Mouse (Mus musculus): ENCODE measurements at regions not wholly inside any gene's neighbourhood (a gene's known extent, or its start where the extent isn't known, plus 50 kb on each side); places are given as distances from the start of the nearest gene placed in this dataset.
A peak's percentile ranks its signal among the peaks of the same experiment; 100 is the strongest.

- Histone ChIP-seq H3K27me3 (replicated peaks; ENCODE audit: control insufficient read depth, insufficient read depth, low read length) (peaks cover 14% of the 10 kb centered on the region), H3K9me3 (ENCODE audit: control insufficient read depth, low read length) (peaks cover 6% of the 10 kb centered on the region; the same call in 1 of the 2 replicates), H3K4me3 (ENCODE audit: low read depth, low read length) (no peak overlapping the region), H3K4me1 (ENCODE audit: control insufficient read depth, insufficient read depth, low read length) (0 out of 2 replicates have a peak, but pooled peaks cover 3% of the 10 kb centered on the region), H3K4me2 (ENCODE audit: low read depth, low read length) (no peak overlapping the region), H3K9ac (ENCODE audit: low read depth, low read length) (no peak overlapping the region), H3K27ac (replicated peaks; ENCODE audit: low read depth, low read length) (no peak overlapping the region), H3K36me3 (ENCODE audit: control insufficient read depth, insufficient read depth, low read length) (no peaks in the 10 kb centered on the region)
- 85% methylated on average over 3 of the region's 3 CpGs for WGBS
- DNase-seq (ENCODE audit: low spot score) (no peak), ATAC-seq (ENCODE audit: low read depth) (no peak)
Observed at GRCm38 (mm10) chr4:45593435-45593991, 61.2 kb upstream of the Shb start.

- no peak overlapping the region for H3K9ac ChIP-seq (ENCODE audit: low read depth, low read length)
- ATAC-seq (ENCODE audit: low read depth) (no peak), DNase-seq (ENCODE audit: low spot score) (no peak)
- H3K4me2 ChIP-seq (ENCODE audit: low read depth, low read length), result no peak overlapping the region
- H3K27me3 ChIP-seq (replicated peaks; ENCODE audit: control insufficient read depth, insufficient read depth, low read length), result peaks cover 14% of the 10 kb centered on the region
- no peaks in the 10 kb centered on the region for H3K36me3 ChIP-seq (ENCODE audit: control insufficient read depth, insufficient read depth, low read length)
- H3K4me3 ChIP-seq (ENCODE audit: low read depth, low read length), result no peak overlapping the region
- no peak overlapping the region for H3K27ac ChIP-seq (replicated peaks; ENCODE audit: low read depth, low read length)
- peaks cover 6% of the 10 kb centered on the region; the same call in 1 of the 2 replicates for H3K9me3 ChIP-seq (ENCODE audit: control insufficient read depth, low read length)
- WGBS, result 85% methylated on average over 2 of the region's 2 CpGs
- 0 out of 2 replicates have a peak, but pooled peaks cover 3% of the 10 kb centered on the region for H3K4me1 ChIP-seq (ENCODE audit: control insufficient read depth, insufficient read depth, low read length)
Observed at GRCm38 (mm10) chr4:45592766-45593165, 60.5 kb upstream of the Shb start.

GRCm38 (mm10) chr4:45591405-45592315 is 59.4 kb upstream of the Shb start:
- Histone ChIP-seq H3K27me3 (replicated peaks; ENCODE audit: control insufficient read depth, insufficient read depth, low read length) (peaks cover 14% of the 10 kb centered on the region), H3K36me3 (ENCODE audit: control insufficient read depth, insufficient read depth, low read length) (no peaks in the 10 kb centered on the region), H3K4me1 (ENCODE audit: control insufficient read depth, insufficient read depth, low read length) (0 out of 2 replicates have a peak, but pooled peaks cover 3% of the 10 kb centered on the region), H3K27ac (replicated peaks; ENCODE audit: low read depth, low read length) (no peak overlapping the region), H3K4me3 (ENCODE audit: low read depth, low read length) (peak overlapping the region; percentile 17), H3K4me2 (ENCODE audit: low read depth, low read length) (peak overlapping the region; percentile 53), H3K9ac (ENCODE audit: low read depth, low read length) (peak overlapping the region; percentile 44), H3K9me3 (ENCODE audit: control insufficient read depth, low read length) (peaks cover 6% of the 10 kb centered on the region; the same call in 1 of the 2 replicates)
- WGBS, result 6% methylated on average over 21 of the region's 23 CpGs
- ATAC-seq (ENCODE audit: low read depth), result peak; percentile 50
- peak; percentile 38 for DNase-seq (ENCODE audit: low spot score)

- H3K4me1 ChIP-seq (ENCODE audit: control insufficient read depth, insufficient read depth, low read length), result 0 out of 2 replicates have a peak, but pooled peaks cover 3% of the 10 kb centered on the region
- ATAC-seq (ENCODE audit: low read depth) (no peak), DNase-seq (ENCODE audit: low spot score) (no peak)
- H3K27me3 ChIP-seq (replicated peaks; ENCODE audit: control insufficient read depth, insufficient read depth, low read length), result peaks cover 17% of the 10 kb centered on the region
- no peak overlapping the region for H3K9ac ChIP-seq (ENCODE audit: low read depth, low read length)
- H3K36me3 ChIP-seq (ENCODE audit: control insufficient read depth, insufficient read depth, low read length), result no peaks in the 10 kb centered on the region
- peak overlapping the region; percentile 53 for H3K4me2 ChIP-seq (ENCODE audit: low read depth, low read length)
- WGBS, result 6% methylated on average over 2 of the region's 2 CpGs
- H3K9me3 ChIP-seq (ENCODE audit: control insufficient read depth, low read length), result peaks cover 4% of the 10 kb centered on the region; the same call in 1 of the 2 replicates
- H3K4me3 ChIP-seq (ENCODE audit: low read depth, low read length), result no peak overlapping the region
- no peak overlapping the region for H3K27ac ChIP-seq (replicated peaks; ENCODE audit: low read depth, low read length)
Observed at GRCm38 (mm10) chr4:45590836-45591235, 58.6 kb upstream of the Shb start.

DNA sequence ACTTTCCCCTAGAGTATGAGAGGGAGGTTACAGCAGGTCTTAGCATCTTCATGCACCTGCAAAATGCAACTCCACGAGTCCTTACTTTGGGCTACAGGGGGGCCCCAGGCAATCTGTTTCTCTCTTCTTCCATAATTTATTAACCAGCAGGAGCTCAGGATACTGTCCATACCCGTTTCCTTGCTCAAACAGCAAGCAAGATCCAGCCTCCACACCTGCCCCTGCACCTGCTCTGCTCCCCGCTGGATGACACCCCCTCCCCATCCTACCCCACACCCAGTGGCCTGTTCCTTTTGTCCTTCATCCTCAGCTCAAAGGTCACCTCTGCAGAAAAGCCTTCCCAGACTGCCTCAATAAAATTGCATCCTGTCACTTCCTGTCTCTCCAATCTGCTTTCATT is 56.1 kb upstream of the Shb start:
- Histone ChIP-seq H3K36me3 (ENCODE audit: control insufficient read depth, insufficient read depth, low read length) (no peaks in the 10 kb centered on the region), H3K4me1 (ENCODE audit: control insufficient read depth, insufficient read depth, low read length) (0 out of 2 replicates have a peak, but pooled peaks cover 3% of the 10 kb centered on the region), H3K27ac (replicated peaks; ENCODE audit: low read depth, low read length) (no peak overlapping the region), H3K27me3 (replicated peaks; ENCODE audit: control insufficient read depth, insufficient read depth, low read length) (peaks cover 25% of the 10 kb centered on the region), H3K4me3 (ENCODE audit: low read depth, low read length) (no peak overlapping the region), H3K4me2 (ENCODE audit: low read depth, low read length) (no peak overlapping the region), H3K9me3 (ENCODE audit: control insufficient read depth, low read length) (no peaks in the 10 kb centered on the region), H3K9ac (ENCODE audit: low read depth, low read length) (no peak overlapping the region)
- ATAC-seq (ENCODE audit: low read depth), result no peak
- no peak for DNase-seq (ENCODE audit: low spot score)
- 20% methylated on average over 3 of the region's 3 CpGs for WGBS

DNA sequence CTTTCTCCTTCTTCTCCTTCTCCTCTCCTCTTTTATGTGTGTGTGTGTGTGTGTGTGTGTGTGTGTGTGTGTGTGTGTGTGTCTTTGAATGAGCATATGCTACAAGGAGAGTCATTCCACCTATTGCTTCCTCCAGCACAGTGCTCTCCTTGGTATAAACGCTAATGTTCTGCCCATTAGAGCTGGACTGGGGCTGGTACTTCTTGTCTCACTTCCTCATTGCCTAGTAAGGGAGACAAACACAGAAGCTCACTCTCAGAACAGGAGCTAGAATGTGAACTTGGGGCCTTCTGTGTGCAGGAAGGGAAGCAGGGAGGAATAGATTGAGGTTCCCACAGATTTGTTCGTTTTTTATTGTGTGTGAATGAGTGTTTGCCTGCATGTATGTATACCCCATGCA is 54.9 kb upstream of the Shb start:
- DNase-seq (ENCODE audit: low spot score), result no peak
- peaks cover 25% of the 10 kb centered on the region for H3K27me3 ChIP-seq (replicated peaks; ENCODE audit: control insufficient read depth, insufficient read depth, low read length)
- no peak overlapping the region for H3K4me3 ChIP-seq (ENCODE audit: low read depth, low read length)
- no peak overlapping the region for H3K9ac ChIP-seq (ENCODE audit: low read depth, low read length)
- H3K9me3 ChIP-seq (ENCODE audit: control insufficient read depth, low read length), result no peaks in the 10 kb centered on the region
- no peak overlapping the region for H3K4me2 ChIP-seq (ENCODE audit: low read depth, low read length)
- no peak overlapping the region for H3K27ac ChIP-seq (replicated peaks; ENCODE audit: low read depth, low read length)
- ATAC-seq (ENCODE audit: low read depth), result no peak
- 0 out of 2 replicates have a peak, but pooled peaks cover 3% of the 10 kb centered on the region for H3K4me1 ChIP-seq (ENCODE audit: control insufficient read depth, insufficient read depth, low read length)
- no peaks in the 10 kb centered on the region for H3K36me3 ChIP-seq (ENCODE audit: control insufficient read depth, insufficient read depth, low read length)
- 78% methylated on average over 2 of the region's 2 CpGs for WGBS

- peak; percentile 54; the same call in 1 of the 2 replicates for ATAC-seq (ENCODE audit: low read depth)
- Histone ChIP-seq H3K9me3 (ENCODE audit: control insufficient read depth, low read length) (no peaks in the 10 kb centered on the region), H3K4me2 (ENCODE audit: low read depth, low read length) (no peak overlapping the region), H3K27me3 (replicated peaks; ENCODE audit: control insufficient read depth, insufficient read depth, low read length) (peaks cover 21% of the 10 kb centered on the region), H3K9ac (ENCODE audit: low read depth, low read length) (no peak overlapping the region), H3K4me3 (ENCODE audit: low read depth, low read length) (no peak overlapping the region), H3K4me1 (ENCODE audit: control insufficient read depth, insufficient read depth, low read length) (no peaks in the 10 kb centered on the region), H3K27ac (replicated peaks; ENCODE audit: low read depth, low read length) (no peak overlapping the region), H3K36me3 (ENCODE audit: control insufficient read depth, insufficient read depth, low read length) (no peaks in the 10 kb centered on the region)
- 33% methylated on average over 2 of the region's 2 CpGs for WGBS
- peak; percentile 45 for DNase-seq (ENCODE audit: low spot score)
Observed at GRCm38 (mm10) chr4:45586310-45586709, 54.0 kb upstream of the Shb start.

- Histone ChIP-seq H3K4me3 (ENCODE audit: low read depth, low read length) (no peak overlapping the region), H3K36me3 (ENCODE audit: control insufficient read depth, insufficient read depth, low read length) (no peaks in the 10 kb centered on the region), H3K27me3 (replicated peaks; ENCODE audit: control insufficient read depth, insufficient read depth, low read length) (peaks cover 14% of the 10 kb centered on the region), H3K4me1 (ENCODE audit: control insufficient read depth, insufficient read depth, low read length) (no peaks in the 10 kb centered on the region; the same call in 1 of the 2 replicates), H3K9ac (ENCODE audit: low read depth, low read length) (no peak overlapping the region), H3K4me2 (ENCODE audit: low read depth, low read length) (no peak overlapping the region), H3K9me3 (ENCODE audit: control insufficient read depth, low read length) (no peaks in the 10 kb centered on the region), H3K27ac (replicated peaks; ENCODE audit: low read depth, low read length) (no peak overlapping the region)
- DNase-seq (ENCODE audit: low spot score) (no peak), ATAC-seq (ENCODE audit: low read depth) (no peak)
- 47% methylated on average over 8 of the region's 8 CpGs for WGBS
Observed at GRCm38 (mm10) chr4:45585188-45585820, 53.0 kb upstream of the Shb start.
